Mouse (Mus musculus) NIH3T3 (cell line): ENCODE measurements around the gene Ifitm2.
"Not testable (repeated sequence)": the region's sequence is repeated elsewhere in the genome, so short reads cannot be mapped to it uniquely, and the experiment has no call there.

Experiments
- DNase-seq: peaks from one replicate; pipeline ENCODE4 v3.0.0-alpha.2; 2012; ENCODE audit warnings: low read depth

Gene Ifitm2

DNA sequence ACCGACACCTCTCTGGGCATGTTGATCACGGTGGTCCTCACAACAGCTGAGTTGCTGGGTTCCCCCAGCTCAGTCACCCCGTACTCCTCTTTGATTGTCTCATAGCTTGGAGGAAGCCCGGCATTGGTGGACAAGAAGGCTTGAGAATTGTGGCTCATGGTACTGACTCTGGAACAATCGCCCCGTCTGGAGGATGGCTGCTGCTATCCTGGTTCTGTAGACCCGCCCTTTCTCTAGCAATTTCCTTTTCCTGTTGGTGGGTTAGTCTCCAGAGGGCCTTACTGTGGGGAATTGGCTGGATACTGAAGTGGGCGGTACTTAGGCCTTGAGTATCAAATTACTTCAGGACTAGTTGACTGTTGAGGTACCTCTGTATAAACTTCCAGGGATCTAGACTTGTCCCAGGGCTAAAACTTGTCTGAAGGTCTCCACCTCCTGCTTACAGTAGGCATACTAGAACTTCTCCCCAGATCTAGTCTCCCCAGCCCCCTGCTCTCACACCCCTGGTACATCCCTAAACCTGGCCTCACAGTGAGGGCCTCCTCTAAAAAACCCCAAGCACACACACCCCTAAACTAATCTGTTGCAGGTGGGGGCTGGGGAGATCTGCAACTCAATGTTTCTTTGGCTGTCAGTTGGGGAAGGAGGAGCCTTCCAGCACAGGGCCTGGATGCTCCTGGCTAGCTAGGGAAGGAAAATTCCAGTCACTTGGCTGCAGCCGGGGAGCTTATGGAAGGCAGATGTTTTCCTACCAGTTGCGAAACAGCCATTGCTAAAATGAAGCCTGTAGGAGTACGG is at the start of gene Ifitm2, which contains the start of gene Gm45717:
TSS of gene Ifitm2 (minus strand) at position 230 of the 798 bp plus-strand sequence.
TSS of gene Gm45717 (minus strand) at position 180 of the 798 bp plus-strand sequence.
- peak; percentile 97 for DNase-seq

DNA sequence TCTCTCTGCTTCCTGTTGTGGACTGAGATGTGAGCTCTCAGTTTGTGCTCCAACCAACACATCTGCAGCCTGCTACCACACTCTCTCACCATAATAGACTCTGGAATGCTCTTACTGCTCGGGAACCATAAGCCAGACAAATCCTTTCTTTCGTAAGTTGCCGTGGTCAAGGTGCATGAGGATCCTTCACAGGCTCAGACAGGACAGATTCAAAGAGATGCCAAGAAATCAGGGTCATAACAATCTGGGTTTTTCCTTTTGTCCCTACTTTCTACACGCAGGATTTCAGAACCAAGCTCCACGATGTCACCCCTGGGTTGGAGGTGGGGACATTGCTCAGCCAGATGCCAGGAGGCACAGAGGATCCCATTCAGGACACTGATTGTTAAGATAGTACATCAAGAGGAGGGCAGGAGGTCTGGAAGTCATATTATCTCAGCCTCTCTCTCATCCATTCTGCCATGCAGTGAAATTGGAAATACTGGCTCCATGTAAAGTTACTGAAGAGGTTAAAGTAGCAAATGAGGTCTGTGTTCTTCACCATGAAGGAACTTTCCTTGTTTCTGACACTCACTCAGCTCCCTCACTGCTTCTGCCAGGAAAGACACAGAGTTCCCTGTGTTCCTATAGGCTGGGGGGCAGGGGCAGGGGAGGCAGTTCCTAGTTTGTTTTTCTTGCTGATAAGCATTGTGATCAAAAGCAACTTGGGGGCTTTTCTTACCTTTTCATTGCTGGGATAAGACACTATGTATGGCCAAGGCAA is 47.6 kb upstream of the Ifitm2 start:
- no peak for DNase-seq

DNA sequence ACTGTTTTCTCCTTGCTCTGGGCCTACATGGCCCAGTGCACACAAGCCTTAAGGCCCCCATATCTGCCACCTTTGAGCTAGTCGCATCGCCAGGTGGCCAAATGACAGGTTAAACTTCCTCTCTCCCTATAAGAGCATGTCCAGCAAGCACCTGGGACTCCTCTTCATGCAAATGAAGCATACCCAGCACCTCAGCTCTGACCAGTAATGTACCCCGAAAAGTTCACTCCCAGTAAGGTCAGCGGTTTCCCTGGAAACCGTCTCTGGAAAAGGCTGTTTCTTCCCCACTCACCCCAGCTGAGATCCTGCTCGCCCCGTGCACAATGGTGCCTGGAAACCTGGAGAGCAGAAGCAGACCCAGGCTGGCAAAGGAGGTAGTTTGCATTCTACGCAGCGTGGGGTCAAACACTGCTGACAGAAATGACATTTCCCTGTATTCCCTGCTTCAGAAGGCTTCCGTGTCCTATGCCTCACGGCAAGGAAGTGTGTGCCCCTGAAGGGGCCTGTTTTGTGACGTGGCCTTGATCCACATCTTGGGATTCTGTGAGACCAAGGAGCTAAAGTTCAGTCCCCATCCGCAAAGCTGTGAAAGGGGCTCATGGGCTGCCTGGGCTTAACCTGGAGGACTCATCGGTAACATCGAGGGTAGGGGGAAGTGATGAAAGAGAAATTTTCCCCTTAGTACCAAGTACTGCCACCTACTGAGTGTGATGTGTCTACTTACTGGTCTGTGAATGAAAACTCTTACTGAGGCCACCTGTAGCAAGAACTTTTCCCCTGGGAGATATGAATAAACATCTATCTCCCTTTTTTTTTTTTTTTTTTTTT is 45.3 kb upstream of the Ifitm2 start:
- no peak for DNase-seq

DNA sequence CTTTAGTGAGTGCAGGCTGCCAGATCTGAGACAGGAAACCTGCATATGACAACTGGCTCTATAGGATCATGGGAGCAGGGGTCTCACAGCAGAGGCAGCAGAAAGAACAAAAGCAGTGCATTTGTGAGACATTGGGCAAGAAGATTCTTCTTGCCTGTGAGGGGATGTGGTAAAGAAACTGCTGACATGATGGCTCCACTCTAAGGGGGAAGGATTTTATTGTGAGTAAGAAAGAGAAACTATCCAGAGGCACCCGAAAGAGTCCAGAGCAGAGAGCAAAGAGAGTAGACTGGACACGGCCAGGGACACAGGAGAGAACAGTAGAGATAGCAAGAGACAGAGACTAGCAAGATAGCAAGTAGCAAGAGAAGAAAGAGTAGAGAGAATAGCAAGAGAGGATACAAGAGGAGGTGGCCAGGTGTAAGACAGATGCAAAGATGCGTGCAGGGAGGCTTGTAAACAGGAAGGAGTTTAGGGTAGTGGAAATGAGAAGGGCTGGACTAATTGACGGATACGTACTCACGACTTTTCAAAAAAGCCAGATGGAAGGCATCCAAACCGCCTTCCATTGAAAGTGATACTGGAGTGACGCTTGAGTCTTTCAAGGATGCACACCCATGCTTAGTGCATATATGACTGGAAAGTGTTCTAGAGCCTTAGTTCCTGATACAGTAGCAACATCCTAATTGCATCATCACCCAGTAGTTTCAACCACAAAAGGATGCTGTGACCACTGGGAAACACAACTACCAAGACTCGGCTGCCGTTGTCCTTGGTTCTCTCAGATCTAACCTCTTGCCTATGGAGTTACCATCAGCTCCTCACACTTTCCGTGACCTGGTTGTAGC is 43.3 kb upstream of the Ifitm2 start:
- no peak for DNase-seq

DNA sequence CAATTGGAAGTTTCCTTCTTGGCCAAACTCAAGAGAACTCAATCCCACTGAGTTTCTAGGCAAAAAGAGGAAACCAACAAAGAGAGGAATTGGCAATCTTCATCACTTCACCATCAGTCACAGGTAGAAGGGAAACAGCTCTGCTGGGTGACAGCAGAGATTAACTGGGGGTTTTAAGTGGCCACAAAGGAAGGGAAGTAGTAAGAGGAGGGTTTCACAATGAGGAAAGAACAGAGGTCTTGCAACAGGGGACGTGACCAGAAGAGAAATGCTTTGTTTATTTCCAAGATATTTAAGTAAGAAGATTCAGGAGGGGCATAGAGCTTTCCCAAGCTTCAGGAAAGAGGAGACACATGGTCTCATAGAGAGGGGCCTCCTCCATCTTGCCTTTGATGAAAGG is 42.0 kb upstream of the Ifitm2 start:
- no peak for DNase-seq

DNA sequence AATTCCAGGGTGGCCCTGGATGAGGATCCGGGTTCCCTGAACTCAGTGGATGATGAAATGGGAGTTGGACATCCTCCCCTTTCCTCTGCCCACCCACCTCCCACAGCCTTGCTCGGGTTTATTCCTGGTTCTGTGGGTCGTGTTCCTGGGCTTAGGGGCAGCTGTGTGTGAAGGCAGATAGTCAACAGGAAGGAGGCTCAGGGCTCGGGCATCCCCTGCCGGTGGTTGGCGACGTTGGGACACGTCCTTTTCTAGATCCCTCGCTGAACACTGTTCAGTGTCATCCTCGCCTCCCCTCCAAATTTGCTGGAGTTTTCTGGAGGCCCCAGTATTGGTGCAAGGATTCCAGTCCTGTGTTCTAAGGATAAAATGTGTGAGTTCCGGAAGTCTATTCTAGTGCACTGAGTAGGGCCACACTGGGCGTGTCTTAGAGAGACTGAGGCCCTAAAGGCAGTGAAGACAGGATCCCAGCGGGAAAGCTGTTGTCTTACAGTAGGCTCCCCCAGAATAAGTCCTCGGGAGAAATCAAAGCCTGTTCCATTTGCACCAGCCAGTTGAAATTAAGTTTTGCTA is 35.4 kb upstream of the Ifitm2 start:
- DNase-seq: no peak

DNA sequence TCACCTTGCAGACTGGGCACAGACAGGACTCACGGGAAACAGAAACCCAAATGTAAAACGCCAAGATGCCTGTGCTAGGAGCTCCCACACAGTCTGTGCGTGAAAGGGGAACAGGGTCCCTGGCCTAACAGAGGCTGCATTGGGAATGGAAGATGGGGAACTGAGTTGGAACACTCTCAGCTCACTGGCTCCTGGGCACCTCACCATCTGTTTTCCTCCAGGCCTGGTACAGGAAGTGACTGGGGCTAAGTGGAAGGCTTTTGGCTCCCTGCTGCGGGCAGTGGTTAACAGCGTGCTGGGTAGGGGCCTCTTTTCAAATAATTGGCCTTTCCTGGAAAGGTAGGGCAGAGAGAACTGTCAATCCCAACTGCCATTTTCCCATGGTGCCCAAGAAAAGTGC is 34.8 kb upstream of the Ifitm2 start:
- no peak for DNase-seq

DNA sequence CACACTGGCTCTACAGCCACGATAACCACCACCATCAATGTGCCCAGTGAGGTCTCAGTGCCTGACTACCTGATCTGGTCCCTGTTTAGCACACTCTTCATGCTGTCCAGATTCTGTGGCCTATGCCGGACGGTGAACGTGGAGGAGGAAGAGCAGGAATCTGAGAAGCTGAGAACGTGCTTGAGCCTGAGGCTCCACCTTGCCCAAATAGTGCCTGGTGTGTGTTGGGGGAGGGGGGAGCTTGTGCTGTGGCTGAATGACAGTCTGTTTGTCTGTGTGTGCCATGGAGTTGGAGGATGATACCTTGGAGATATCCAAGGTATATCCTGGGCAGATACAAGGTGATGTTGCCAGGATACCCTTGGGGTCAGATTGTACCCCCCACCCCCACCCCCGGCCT is 34.4 kb upstream of the Ifitm2 start:
- no peak for DNase-seq

DNA sequence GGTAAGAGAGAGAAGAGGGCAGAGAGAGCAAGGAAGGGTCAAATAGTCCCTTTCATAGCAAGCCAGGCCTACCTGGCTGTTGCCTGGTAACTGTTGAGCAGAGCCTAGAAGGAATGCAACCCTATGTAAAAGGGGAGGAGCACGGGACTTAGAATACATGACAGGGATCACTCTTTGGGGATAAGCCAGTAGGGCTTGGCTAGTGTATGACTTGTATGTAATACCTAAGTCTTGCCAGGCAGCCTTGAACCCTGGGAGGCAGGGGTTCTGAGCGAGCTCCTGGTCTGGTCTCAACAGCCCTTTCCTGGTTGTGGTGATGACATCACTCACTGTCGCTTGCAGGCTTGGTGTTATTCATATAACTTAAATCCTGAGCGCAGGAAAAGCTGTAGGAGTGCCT is 33.2 kb upstream of the Ifitm2 start:
- no peak for DNase-seq

DNA sequence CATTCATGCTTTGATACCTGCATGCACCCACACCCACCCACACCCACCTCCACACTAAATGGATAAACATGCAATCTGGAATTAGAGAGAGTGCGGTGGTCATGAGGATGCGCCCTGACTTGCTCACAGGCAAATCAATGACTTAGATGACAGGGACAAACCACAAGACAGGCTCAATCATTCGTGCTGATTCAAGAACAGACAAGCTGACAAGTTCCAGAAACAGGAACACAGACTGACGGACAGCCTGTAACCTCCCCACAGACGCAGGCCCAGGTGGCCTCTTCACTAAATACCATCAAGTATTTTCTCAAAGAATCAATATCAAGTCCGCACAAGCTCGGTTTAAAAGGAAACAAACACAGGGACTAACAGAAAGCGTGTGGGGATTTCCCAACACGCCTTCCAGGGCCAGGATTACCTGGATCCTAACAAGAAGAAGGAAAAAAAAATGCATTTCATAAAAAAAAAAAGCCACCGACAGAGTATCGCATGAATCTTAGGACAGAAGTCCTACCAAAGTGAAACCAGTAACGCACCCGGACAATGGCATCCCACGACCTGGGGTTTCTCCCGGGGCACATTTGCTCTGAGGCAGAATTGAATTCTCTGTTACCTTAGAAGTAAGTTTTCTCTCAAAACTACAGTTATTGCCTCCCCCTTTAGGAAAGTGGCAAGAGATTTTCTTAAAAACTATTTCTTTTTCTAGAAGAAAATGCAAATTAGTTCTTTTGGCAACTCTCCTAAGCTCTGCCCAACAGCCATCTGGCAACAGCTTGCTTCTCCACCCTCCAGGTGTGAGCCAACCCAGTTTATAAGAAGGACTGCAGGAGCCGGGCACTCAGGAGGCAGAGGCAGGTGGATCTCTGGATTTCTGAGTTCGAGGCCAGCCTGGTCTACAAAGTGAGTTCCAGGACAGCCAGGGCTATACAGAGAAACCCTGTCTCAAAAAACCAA is 31.7 kb upstream of the Ifitm2 start:
- no peak for DNase-seq

DNA sequence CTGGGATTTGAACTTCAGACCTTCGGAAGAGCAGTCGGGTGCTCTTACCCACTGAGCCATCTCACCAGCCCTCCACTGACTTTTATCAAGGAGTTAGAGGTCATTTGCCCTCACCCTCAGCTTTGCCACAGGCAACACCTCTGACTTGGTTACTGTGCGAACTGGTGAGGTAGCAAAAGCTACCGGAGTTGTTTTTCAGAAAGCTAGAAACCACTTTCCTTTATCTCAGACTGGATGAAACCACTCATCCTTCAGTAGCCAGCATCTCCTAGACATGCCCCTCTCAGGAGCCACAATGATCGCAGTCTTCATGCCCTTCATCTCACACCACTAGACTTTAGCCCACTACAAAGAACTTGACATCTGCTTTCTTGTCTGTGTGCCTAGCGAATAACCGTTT is 27.2 kb upstream of the Ifitm2 start:
- no peak for DNase-seq

DNA sequence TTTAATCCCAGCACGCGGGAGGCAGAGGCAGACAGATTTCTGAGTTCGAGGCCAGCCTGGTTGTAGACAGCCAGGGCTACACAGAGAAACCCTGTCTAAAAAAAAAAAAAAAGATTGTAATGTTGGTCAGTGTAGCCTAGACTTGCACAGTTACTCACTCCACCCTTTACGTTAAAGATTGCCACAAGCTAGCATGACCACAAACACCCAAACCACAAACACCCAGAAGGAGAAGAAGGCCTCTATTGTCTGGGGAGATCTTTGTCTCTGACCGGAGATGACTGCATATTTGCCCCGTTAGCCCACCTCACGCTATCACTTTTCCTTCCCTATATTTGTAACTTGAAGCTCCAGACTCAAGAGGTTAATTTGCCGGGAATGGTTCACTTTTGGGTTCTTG is 25.9 kb upstream of the Ifitm2 start:
- no peak for DNase-seq

DNA sequence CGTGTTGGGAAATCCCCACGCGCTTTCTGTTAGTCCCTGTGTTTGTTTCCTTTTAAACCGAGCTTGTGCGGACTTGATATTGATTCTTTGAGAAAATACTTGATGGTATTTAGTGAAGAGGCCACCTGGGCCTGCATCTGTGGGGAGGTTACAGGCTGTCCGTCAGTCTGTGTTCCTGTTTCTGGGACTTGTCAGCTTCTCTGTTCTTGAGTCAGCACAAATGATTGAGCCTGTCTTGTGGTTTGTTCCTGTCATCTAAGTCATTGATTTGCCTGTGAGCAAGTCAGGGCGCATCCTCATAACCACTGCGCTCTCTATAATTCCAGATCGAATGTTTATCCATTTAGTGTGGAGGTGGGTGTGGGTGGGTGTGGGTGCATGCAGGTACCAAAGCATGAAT is 20.9 kb upstream of the Ifitm2 start:
- DNase-seq: not testable (repeated sequence)

DNA sequence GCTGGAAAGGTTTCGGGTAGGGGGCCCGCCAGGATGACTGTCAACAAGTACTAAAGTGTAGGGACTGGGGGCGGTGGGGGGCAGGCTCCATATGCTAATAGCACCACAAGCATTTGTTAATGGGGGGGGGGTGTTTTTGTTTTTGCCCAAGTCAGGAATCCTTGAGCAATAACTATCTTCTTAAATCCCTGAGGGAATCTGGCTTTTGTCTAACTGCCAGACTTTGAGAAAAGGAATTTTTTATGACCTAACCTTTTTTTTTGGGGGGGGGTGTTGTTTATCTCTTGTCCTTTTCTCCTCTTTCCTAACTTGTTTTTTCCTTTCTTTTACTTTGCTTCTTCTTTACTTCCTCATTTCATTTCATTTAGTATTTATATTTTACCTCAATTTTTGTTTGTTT is 19.7 kb upstream of the Ifitm2 start:
- DNase-seq: peak; percentile 68

DNA sequence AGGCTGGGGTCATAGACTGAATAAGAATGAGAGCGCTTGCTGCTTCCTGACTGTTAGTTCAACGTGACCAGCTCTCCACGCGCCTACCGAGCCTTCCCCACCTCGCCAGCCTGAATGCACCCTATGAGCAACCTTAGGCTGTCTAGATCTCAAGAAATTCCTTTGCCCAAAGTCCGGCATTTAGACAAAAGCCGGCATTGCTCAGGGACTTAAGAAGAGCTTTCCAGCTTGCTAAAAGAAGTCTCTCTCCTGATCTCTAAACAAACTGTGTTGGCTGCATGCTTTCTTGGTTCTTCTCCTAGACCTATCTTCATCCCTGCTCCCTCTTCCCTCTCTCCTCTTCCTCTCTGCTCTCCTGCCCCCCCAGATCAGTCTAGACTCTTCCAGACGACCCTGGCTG is 19.2 kb upstream of the Ifitm2 start:
- no peak for DNase-seq

DNA sequence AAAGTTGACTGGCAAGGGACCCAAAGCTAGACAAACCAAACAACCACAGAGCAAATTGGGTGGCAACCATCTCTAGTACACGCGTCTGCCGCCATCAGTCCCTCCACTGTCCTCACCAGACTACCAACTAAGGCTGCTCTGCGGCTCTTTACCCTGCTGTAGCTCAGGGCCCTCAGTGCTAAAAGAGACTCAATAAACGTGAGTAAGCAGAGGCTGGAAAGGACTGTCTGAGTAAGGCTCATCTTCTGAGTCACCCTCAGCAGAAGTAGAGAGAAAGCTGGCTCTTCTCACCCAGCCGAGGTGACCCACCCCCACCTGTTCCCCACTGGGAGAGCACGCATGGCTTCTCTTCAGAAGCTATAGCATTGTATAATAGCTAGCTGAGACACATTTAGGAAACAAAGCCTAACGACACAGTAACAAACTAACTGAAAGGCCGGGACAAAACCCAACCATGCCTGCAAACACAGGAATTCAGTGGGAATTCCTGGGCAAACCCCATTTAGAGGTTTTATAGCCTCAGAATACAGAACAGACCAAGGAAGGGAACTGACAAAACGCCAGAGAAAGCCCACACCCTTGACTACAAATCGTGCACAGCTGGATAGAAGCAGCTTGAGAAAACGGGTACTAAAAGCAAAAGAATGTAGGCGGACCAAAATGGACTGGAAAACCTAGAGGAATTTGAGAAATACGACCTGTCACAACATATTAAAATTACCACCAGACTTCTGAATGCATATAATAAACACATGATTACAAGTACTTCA is 17.8 kb upstream of the Ifitm2 start:
- DNase-seq: peak; percentile 79

DNA sequence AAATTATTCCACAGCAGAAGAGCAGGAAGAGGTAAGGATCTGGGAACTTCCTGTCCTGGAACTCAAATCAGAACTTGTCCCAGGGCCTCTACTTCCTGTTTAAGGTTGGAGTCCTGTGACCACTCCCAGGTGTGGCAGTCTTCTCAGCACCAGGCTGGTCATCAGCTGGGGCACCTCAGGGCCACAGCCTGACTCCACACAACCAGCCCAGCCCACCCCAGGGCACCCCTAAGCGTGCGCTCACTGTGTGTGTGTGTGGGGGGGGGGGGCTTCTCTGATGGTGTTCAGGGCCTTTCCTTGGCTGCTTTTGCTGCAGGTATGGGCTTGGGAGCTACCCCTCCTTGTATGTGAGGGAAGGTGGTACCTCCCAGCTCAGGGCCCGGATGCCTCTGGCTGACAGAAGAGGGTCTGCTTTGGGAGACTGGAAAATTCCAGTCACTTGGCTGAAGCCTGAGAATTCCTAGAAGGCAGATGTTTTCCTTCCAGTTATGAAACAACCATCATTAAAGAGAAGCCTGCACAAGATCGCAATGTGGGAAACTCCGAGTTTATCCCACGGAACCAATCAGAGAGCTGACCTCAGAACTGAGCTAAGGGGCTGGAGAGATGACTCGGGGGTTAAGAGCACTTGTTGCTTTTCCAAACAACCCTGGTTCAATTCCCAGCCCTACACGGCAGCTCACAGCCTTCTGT is 15.8 kb upstream of the Ifitm2 start:
- peak; percentile 58 for DNase-seq

DNA sequence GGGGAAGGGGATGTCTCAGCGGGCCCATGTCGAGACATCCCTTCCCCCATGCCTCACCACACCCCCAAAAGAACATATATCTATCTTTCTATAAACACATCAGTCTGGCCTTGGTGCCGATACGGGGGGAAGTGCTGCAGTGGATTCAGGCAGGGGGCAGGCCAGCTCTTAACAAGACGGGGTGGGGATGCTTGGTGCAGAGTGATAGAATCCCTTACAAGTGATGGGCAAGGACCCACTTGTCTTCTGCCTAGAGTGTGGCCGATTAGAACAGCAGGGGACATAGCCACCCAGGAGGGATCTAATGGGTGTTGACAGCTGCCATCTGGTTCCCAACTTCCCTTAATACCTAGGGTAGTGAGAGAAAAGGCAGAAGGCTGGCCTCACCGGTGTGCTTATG is 15.1 kb upstream of the Ifitm2 start:
- DNase-seq: no peak

DNA sequence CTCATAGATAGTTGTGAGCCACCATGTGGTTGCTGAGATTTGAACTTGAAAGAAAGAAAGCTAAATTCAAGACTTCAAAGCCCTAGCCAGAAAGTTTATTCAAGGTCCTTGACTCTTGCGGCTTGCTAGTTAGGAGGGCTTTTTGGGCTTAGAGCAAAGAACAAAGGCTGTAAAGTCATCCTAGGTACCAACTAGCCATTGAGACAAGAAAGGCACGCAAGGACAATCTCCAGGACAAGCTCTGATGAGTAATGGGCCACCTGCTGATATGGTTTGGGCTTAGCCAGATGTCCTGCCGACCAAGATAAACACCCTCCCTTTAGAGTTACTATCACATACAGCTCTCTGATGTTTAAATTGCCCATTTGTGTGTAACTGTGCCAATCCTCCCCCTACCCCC is 12.9 kb upstream of the Ifitm2 start:
- DNase-seq: not testable (repeated sequence)
